Mouse (Mus musculus) cerebellum, postnatal 10 days (tissue): Measurements from ENCODE around the gene Cyp2d12.
"Not testable (repeated sequence)": the region's sequence is repeated elsewhere in the genome, so short reads cannot be mapped to it uniquely, and the experiment has no call there.

Experiments used
- DNase-seq, 2 experiments: peaks; one replicate each; pipeline ENCODE4 v3.0.0; 2021; ENCODE audit warnings: mixed read lengths in 2 of 2

The Cyp2d12 gene

GRCm38 (mm10) chr15:82554531-82555230 is at the start of gene Cyp2d12:
Gene Cyp2d12, plus strand, starts transcription at chr15:82555072.
- DNase-seq, result no peak

- DNase-seq, result no peak
Observed at GRCm38 (mm10) chr15:82506971-82507370, 47.9 kb upstream of the Cyp2d12 start.

GRCm38 (mm10) chr15:82507740-82508139 is 47.1 kb upstream of the Cyp2d12 start:
- peak in 1 of 2 experiments; percentile 4 for DNase-seq

- DNase-seq, result not testable (repeated sequence)
Observed at GRCm38 (mm10) chr15:82509495-82509894, 45.4 kb upstream of the Cyp2d12 start.

- DNase-seq, result not testable (repeated sequence)
Observed at GRCm38 (mm10) chr15:82510500-82510899, 44.4 kb upstream of the Cyp2d12 start.

GRCm38 (mm10) chr15:82512111-82512510 is 42.8 kb upstream of the Cyp2d12 start:
- not testable (repeated sequence) for DNase-seq

GRCm38 (mm10) chr15:82516174-82516573 is 38.7 kb upstream of the Cyp2d12 start:
- DNase-seq, result not testable (repeated sequence)

GRCm38 (mm10) chr15:82527371-82527770 is 27.5 kb upstream of the Cyp2d12 start:
- DNase-seq, result not testable (repeated sequence)

GRCm38 (mm10) chr15:82532721-82533120 is 22.2 kb upstream of the Cyp2d12 start:
- not testable (repeated sequence) for DNase-seq

GRCm38 (mm10) chr15:82542976-82543375 is 11.9 kb upstream of the Cyp2d12 start:
- not testable (repeated sequence) for DNase-seq

- not testable (repeated sequence) for DNase-seq
Observed at GRCm38 (mm10) chr15:82544561-82544960, 10.3 kb upstream of the Cyp2d12 start.

GRCm38 (mm10) chr15:82547753-82548152 is 7.1 kb upstream of the Cyp2d12 start:
- not testable (repeated sequence) for DNase-seq

GRCm38 (mm10) chr15:82553211-82553610 is 1.7 kb upstream of the Cyp2d12 start:
- DNase-seq, result not testable (repeated sequence)

- no peak for DNase-seq
Observed at GRCm38 (mm10) chr15:82572856-82573255, 18.0 kb downstream of the Cyp2d12 start.

- peak; percentile 12 to 21 for DNase-seq
Observed at GRCm38 (mm10) chr15:82579071-82579470, 24.2 kb downstream of the Cyp2d12 start.

GRCm38 (mm10) chr15:82582621-82583020 is 27.7 kb downstream of the Cyp2d12 start:
- peak; percentile 4 to 14 for DNase-seq
